ENCODE assay signal across 8 mouse cellular contexts in genomic region chr10:5550168-5551021, GRCm38 (mm10). TPM values are rescaled to one million over a fixed set of nuclear protein-coding genes. Genes with fewer than 3 reads are reported as not detected.
DNase-seq lines count a peak whose midpoint lies in the region; ATAC-seq and TF ChIP-seq lines count a peak whose summit lies in the region.

No protein-coding gene starts in this region.

- H3K9ac ChIP-seq in liver, embryonic 15.5 days: peak overlapping the region; percentile 15; the same call in 1 of the 2 replicates
- H3K9ac ChIP-seq in neural tube, embryonic 11.5 days (ENCODE audit: low read length): peak overlapping the region; percentile 61
- H3K9ac ChIP-seq in stomach, embryonic 16.5 days (ENCODE audit: low read length): peak overlapping the region; percentile 60

- peak; percentile 37 for ATAC-seq in liver, embryonic 15.5 days (ENCODE audit: insufficient read depth)
- ATAC-seq in neural tube, embryonic 11.5 days (ENCODE audit: insufficient read depth, low FRiP score, low TSS enrichment): peak; percentile 93
- peak; percentile 78 for ATAC-seq in stomach, embryonic 16.5 days (ENCODE audit: insufficient read depth, low FRiP score)

- peak; percentile 3 for DNase-seq in 3134 (ENCODE audit: extremely low read depth, insufficient read length, low spot score)
- peak; percentile 44 for DNase-seq in forebrain, embryonic 10.5 days (ENCODE audit: extremely low spot score, low spot score)
- DNase-seq in heart, postnatal 14 days: peak; percentile 41 to 42
- DNase-seq in layer of hippocampus, adult 18-20 months (ENCODE audit: low spot score in 2 of 2): peak; percentile 52 to 65
- peak; percentile 71 for DNase-seq in neural tube, embryonic 11.5 days (ENCODE audit: low spot score)

- no peaks in the 10 kb centered on the region for H3K9me3 ChIP-seq in forebrain, embryonic 10.5 days
- no peaks in the 10 kb centered on the region for H3K9me3 ChIP-seq in liver, embryonic 15.5 days (replicated peaks)
- no peaks in the 10 kb centered on the region for H3K9me3 ChIP-seq in neural tube, embryonic 11.5 days (ENCODE audit: control insufficient read depth, low read length)
- H3K9me3 ChIP-seq in stomach, embryonic 16.5 days (replicated peaks; ENCODE audit: control insufficient read depth, low read length): no peaks in the 10 kb centered on the region

- intact Hi-C loops in heart, postnatal 14 days (cut with DNase I): loop anchor here (10.0 kb wide), 2 partner anchors 84 to 236 kb away; partner anchors contain the start of gene Vip

- H3K27me3 ChIP-seq in forebrain, embryonic 10.5 days (ENCODE audit: poor library complexity, severe bottlenecking): peaks cover 18% of the 10 kb centered on the region
- H3K27me3 ChIP-seq in liver, embryonic 15.5 days: peaks cover 13% of the 10 kb centered on the region
- 0 out of 2 replicates have a peak, but pooled peaks cover 3% of the 10 kb centered on the region for H3K27me3 ChIP-seq in neural tube, embryonic 11.5 days (ENCODE audit: control insufficient read depth, insufficient read depth, low read length)
- H3K27me3 ChIP-seq in stomach, embryonic 16.5 days (ENCODE audit: control insufficient read depth, insufficient read depth, low read length): no peaks in the 10 kb centered on the region

- peak overlapping the region; percentile 99 for H3K4me3 ChIP-seq in bone marrow, adult 2 months (replicated peaks; ENCODE audit: control insufficient read depth, low read depth, low read length)
- H3K4me3 ChIP-seq in forebrain, embryonic 10.5 days: peak overlapping the region; percentile 67
- H3K4me3 ChIP-seq in liver, embryonic 15.5 days (replicated peaks): peak overlapping the region; percentile 48
- H3K4me3 ChIP-seq in neural tube, embryonic 11.5 days (ENCODE audit: low read depth, low read length): peak overlapping the region; percentile 48
- peak overlapping the region; percentile 50 for H3K4me3 ChIP-seq in stomach, embryonic 16.5 days (replicated peaks; ENCODE audit: low read length)

- TF ChIP-seq POLR2A in bone marrow, adult 2 months (IDR thresholded peaks at IDR 0.05; ENCODE audit: borderline replicate concordance, control insufficient read depth, low read depth, low read length): peak; percentile 39; the same call in 1 of the 2 replicates

- WGBS in bone marrow, adult 2 months: 2% methylated on average over 44 of the region's 44 CpGs
- under 1% methylated on average over 44 of the region's 44 CpGs for WGBS in forebrain, embryonic 10.5 days
- WGBS in liver, embryonic 15.5 days (ENCODE audit: insufficient replicate concordance): under 1% methylated on average over 44 of the region's 44 CpGs
- under 1% methylated on average over 42 of the region's 44 CpGs for WGBS in neural tube, embryonic 11.5 days
- 2% methylated on average over 44 of the region's 44 CpGs for WGBS in stomach, embryonic 16.5 days

- no peaks in the 10 kb centered on the region for H3K36me3 ChIP-seq in forebrain, embryonic 10.5 days (replicated peaks)
- H3K36me3 ChIP-seq in liver, embryonic 15.5 days (replicated peaks): no peaks in the 10 kb centered on the region
- no peaks in the 10 kb centered on the region for H3K36me3 ChIP-seq in neural tube, embryonic 11.5 days (ENCODE audit: control insufficient read depth, insufficient read depth, low read length)
- no peaks in the 10 kb centered on the region for H3K36me3 ChIP-seq in stomach, embryonic 16.5 days (ENCODE audit: control insufficient read depth, insufficient read depth, low read length)

- TF ChIP-seq CTCF in bone marrow, adult 2 months (IDR thresholded peaks at IDR 0.05; ENCODE audit: control insufficient read depth, insufficient read depth, low read length): no peak; the same call in 1 of the 2 replicates

- no peaks in the 10 kb centered on the region; the same call in 1 of the 2 replicates for H3K4me1 ChIP-seq in bone marrow, adult 2 months (ENCODE audit: control insufficient read depth, insufficient read depth, low read length)
- H3K4me1 ChIP-seq in forebrain, embryonic 10.5 days: peaks cover 14% of the 10 kb centered on the region
- no peaks in the 10 kb centered on the region for H3K4me1 ChIP-seq in liver, embryonic 15.5 days (replicated peaks)
- no peaks in the 10 kb centered on the region for H3K4me1 ChIP-seq in neural tube, embryonic 11.5 days (ENCODE audit: control insufficient read depth, insufficient read depth, low read length)
- H3K4me1 ChIP-seq in stomach, embryonic 16.5 days (ENCODE audit: control insufficient read depth, insufficient read depth, low read length): peaks cover 4% of the 10 kb centered on the region; the same call in 1 of the 2 replicates

- H3K27ac ChIP-seq in bone marrow, adult 2 months (ENCODE audit: control insufficient read depth, insufficient read depth, low read depth, low read length, poor library complexity): peak overlapping the region; percentile 97
- H3K27ac ChIP-seq in forebrain, embryonic 10.5 days: peak overlapping the region; percentile 58
- peak overlapping the region; percentile 51 for H3K27ac ChIP-seq in liver, embryonic 15.5 days (replicated peaks)
- no peak overlapping the region for H3K27ac ChIP-seq in neural tube, embryonic 11.5 days (ENCODE audit: low read depth, low read length)
- H3K27ac ChIP-seq in stomach, embryonic 16.5 days (ENCODE audit: low read length): no peak overlapping the region

- peak overlapping the region; percentile 63 for H3K4me2 ChIP-seq in liver, embryonic 15.5 days
- H3K4me2 ChIP-seq in neural tube, embryonic 11.5 days (ENCODE audit: low read depth): peak overlapping the region; percentile 92
- H3K4me2 ChIP-seq in stomach, embryonic 16.5 days (ENCODE audit: low read depth, low read length): peak overlapping the region; percentile 84

RNA-seq across cellular contexts. Expression of gene Syne1, which starts 0.9 kb away (rescaled TPM):
- polyA plus RNA-seq in bone marrow, adult 2 months (2011; ENCODE audit: insufficient read depth, insufficient read length, low replicate concordance, missing spikeins): 16.3 and 67.1 TPM in 2 replicates
- 1.5 and 1.7 TPM in 2 replicates for polyA plus RNA-seq in forebrain, embryonic 10.5 days (2016; fragmentation: Nextera tagmentation; extraction: Ambion mirVana)
- 10 to 100 TPM; 64.3 to 67.6 TPM for total RNA-seq in heart, postnatal 14 days (2021)
- 100 to 1,000 TPM; 296 to 313 TPM for total RNA-seq in layer of hippocampus, adult 18-20 months (2021)
- 4.4 and 6.4 TPM in 2 replicates for polyA plus RNA-seq in liver, embryonic 15.5 days (2015; fragmentation: Nextera tagmentation; extraction: Ambion mirVana)
- polyA plus RNA-seq in neural tube, embryonic 11.5 days (2014; fragmentation: Nextera tagmentation; extraction: Ambion mirVana): 2.9 and 3.2 TPM in 2 replicates
- 7.3 and 9.4 TPM in 2 replicates for polyA plus RNA-seq in stomach, embryonic 16.5 days (2015; fragmentation: Nextera tagmentation; extraction: Ambion mirVana)

RNA-seq across cellular contexts. Expression of gene Myct1, which starts 43.2 kb away (rescaled TPM):
- 3.6 and 5.8 TPM in 2 replicates for polyA plus RNA-seq in bone marrow, adult 2 months (2011; ENCODE audit: insufficient read depth, insufficient read length, low replicate concordance, missing spikeins)
- polyA plus RNA-seq in forebrain, embryonic 10.5 days (2016; fragmentation: Nextera tagmentation; extraction: Ambion mirVana): 1.1 and 1.2 TPM in 2 replicates
- 10 to 100 TPM; 17.8 to 19.7 TPM for total RNA-seq in heart, postnatal 14 days (2021)
- under 1 TPM; 0.15 to 0.25 TPM for total RNA-seq in layer of hippocampus, adult 18-20 months (2021)
- polyA plus RNA-seq in liver, embryonic 15.5 days (2015; fragmentation: Nextera tagmentation; extraction: Ambion mirVana): 1.9 TPM in 2 replicates
- 2.1 and 2.4 TPM in 2 replicates for polyA plus RNA-seq in neural tube, embryonic 11.5 days (2014; fragmentation: Nextera tagmentation; extraction: Ambion mirVana)
- 4.8 and 4.9 TPM in 2 replicates for polyA plus RNA-seq in stomach, embryonic 16.5 days (2015; fragmentation: Nextera tagmentation; extraction: Ambion mirVana)

Comparison
In these comparisons a context has a peak if more than half of its experiments do, and no peak if none do; other contexts are left out.
1. DNase-seq: peak in every context shown above with its lines; median percentile 71 in neural tube, embryonic 11.5 days; 58 in layer of hippocampus, adult 18-20 months; 44 in forebrain, embryonic 10.5 days; 42 in heart, postnatal 14 days; 3 in 3134.
2. H3K27ac ChIP-seq: peak in bone marrow, adult 2 months (single experiment), forebrain, embryonic 10.5 days (single experiment) and liver, embryonic 15.5 days (single experiment); none in neural tube, embryonic 11.5 days (single experiment) and stomach, embryonic 16.5 days (single experiment).
3. H3K4me3 ChIP-seq: peak in every context shown above with its lines; median percentile 99 in bone marrow, adult 2 months; 67 in forebrain, embryonic 10.5 days; 50 in stomach, embryonic 16.5 days; 48 in liver, embryonic 15.5 days; 48 in neural tube, embryonic 11.5 days.
4. ATAC-seq: peak in every context shown above with its lines; median percentile 93 in neural tube, embryonic 11.5 days; 78 in stomach, embryonic 16.5 days; 37 in liver, embryonic 15.5 days.
5. Peak in every context shown above with its lines, with median percentiles within 50 percentile points of each other: H3K4me2 ChIP-seq and H3K9ac ChIP-seq.